Mouse (Mus musculus): Measurements from ENCODE around the gene Dcaf10.
A peak's percentile ranks its signal among the peaks of the same experiment; 100 is the strongest.

Gene Dcaf10

GRCm38 (mm10) chr4:45341669-45342249 lies at the start of gene Dcaf10:
TSS of gene Dcaf10 (plus strand) at chr4:45342101.
- peak; percentile 76; the same call in 1 of the 2 replicates for TF ChIP-seq GATA4 (IDR thresholded peaks at IDR 0.05; ENCODE audit: insufficient replicate concordance, low read length)

- peak; percentile 7; the same call in 1 of the 2 replicates for TF ChIP-seq GATA4 (IDR thresholded peaks at IDR 0.05; ENCODE audit: insufficient replicate concordance, low read length)
Measured at GRCm38 (mm10) chr4:45296662-45297564, 45.0 kb upstream of the Dcaf10 start, which contains the start of gene Trmt10b. TSS of gene Trmt10b (plus strand) at chr4:45297127.

GRCm38 (mm10) chr4:45305536-45305935 lies 36.4 kb upstream of the Dcaf10 start:
- no peak for TF ChIP-seq GATA4 (IDR thresholded peaks at IDR 0.05; ENCODE audit: insufficient replicate concordance, low read length)

- TF ChIP-seq GATA4 (IDR thresholded peaks at IDR 0.05; ENCODE audit: insufficient replicate concordance, low read length): no peak
Measured at GRCm38 (mm10) chr4:45308046-45308445, 33.9 kb upstream of the Dcaf10 start.

- no peak for TF ChIP-seq GATA4 (IDR thresholded peaks at IDR 0.05; ENCODE audit: insufficient replicate concordance, low read length)
Measured at GRCm38 (mm10) chr4:45308606-45309005, 33.3 kb upstream of the Dcaf10 start.

GRCm38 (mm10) chr4:45311056-45311455 lies 30.8 kb upstream of the Dcaf10 start:
- no peak for TF ChIP-seq GATA4 (IDR thresholded peaks at IDR 0.05; ENCODE audit: insufficient replicate concordance, low read length)

GRCm38 (mm10) chr4:45320159-45320816 lies 21.6 kb upstream of the Dcaf10 start:
- TF ChIP-seq GATA4 (IDR thresholded peaks at IDR 0.05; ENCODE audit: insufficient replicate concordance, low read length): peak; percentile 14; the same call in 1 of the 2 replicates

GRCm38 (mm10) chr4:45331139-45331538 lies 10.8 kb upstream of the Dcaf10 start:
- TF ChIP-seq GATA4 (IDR thresholded peaks at IDR 0.05; ENCODE audit: insufficient replicate concordance, low read length): no peak

- no peak for TF ChIP-seq GATA4 (IDR thresholded peaks at IDR 0.05; ENCODE audit: insufficient replicate concordance, low read length)
Measured at GRCm38 (mm10) chr4:45332466-45332865, 9.4 kb upstream of the Dcaf10 start.

- no peak for TF ChIP-seq GATA4 (IDR thresholded peaks at IDR 0.05; ENCODE audit: insufficient replicate concordance, low read length)
Measured at GRCm38 (mm10) chr4:45341226-45341625, 675 bp upstream of the Dcaf10 start.

- TF ChIP-seq GATA4 (IDR thresholded peaks at IDR 0.05; ENCODE audit: insufficient replicate concordance, low read length): no peak
Measured at GRCm38 (mm10) chr4:45342286-45343155, 620 bp downstream of the Dcaf10 start, which contains the start of gene Exosc3. TSS of gene Exosc3 (minus strand) at chr4:45342732.

GRCm38 (mm10) chr4:45356653-45357052 lies 14.8 kb downstream of the Dcaf10 start:
- TF ChIP-seq GATA4 (IDR thresholded peaks at IDR 0.05; ENCODE audit: insufficient replicate concordance, low read length): no peak

GRCm38 (mm10) chr4:45371261-45371660 lies 29.4 kb downstream of the Dcaf10 start:
- TF ChIP-seq GATA4 (IDR thresholded peaks at IDR 0.05; ENCODE audit: insufficient replicate concordance, low read length): no peak

GRCm38 (mm10) chr4:45374879-45375278 lies 33.0 kb downstream of the Dcaf10 start:
- no peak for TF ChIP-seq GATA4 (IDR thresholded peaks at IDR 0.05; ENCODE audit: insufficient replicate concordance, low read length)

GRCm38 (mm10) chr4:45376573-45376972 lies 34.7 kb downstream of the Dcaf10 start:
- TF ChIP-seq GATA4 (IDR thresholded peaks at IDR 0.05; ENCODE audit: insufficient replicate concordance, low read length): no peak

Data from liver, adult (tissue).